ENCODE assay signal across 15 mouse cellular contexts in the genomic region with DNA sequence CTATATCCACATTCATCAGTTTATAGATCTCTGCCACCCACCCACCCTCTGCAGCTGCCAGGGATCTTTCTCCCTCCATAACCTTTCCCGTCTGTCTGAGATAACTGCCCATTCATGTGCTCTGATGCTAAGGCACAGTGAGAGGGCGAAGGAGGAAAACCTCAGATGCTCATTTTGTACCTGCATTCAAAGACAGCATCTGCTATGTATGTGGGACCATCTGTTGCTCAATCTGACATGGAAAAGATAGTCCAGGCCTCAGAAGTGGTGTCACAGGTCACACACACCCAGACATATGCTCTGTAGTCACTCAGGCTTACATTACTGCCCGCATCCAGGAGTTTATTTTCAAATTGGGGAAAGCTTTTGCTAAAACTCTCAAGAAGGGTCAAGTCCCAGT.
A peak's percentile ranks its signal among the peaks of the same experiment; 100 is the strongest.
DNase-seq lines count a peak whose midpoint lies in the region; ATAC-seq and TF ChIP-seq lines count a peak whose summit lies in the region.
"Had no signal": no experiment of that assay in that cellular context is flagged by ENCODE, and none has a peak within 500 bp of the region (broad histone marks: within the 10 kb centered on the region; RNA-seq: fewer than 3 reads in every experiment).

No protein-coding gene starts in this region.

- H3K36me3 ChIP-seq in heart, embryonic 14.5 days (ENCODE audit: control insufficient read depth, insufficient read depth, low read length), result no peaks in the 10 kb centered on the region
- no peaks in the 10 kb centered on the region for H3K36me3 ChIP-seq in lung, embryonic 14.5 days (ENCODE audit: insufficient read depth)
- H3K36me3 ChIP-seq in embryonic facial prominence, embryonic 13.5 days, result no peaks in the 10 kb centered on the region
- H3K36me3 ChIP-seq in limb, embryonic 14.5 days (ENCODE audit: control insufficient read depth, insufficient read depth, low read length), result no peaks in the 10 kb centered on the region
- no peaks in the 10 kb centered on the region for H3K36me3 ChIP-seq in forebrain, embryonic 15.5 days
- H3K36me3 ChIP-seq: forebrain, embryonic 12.5 days; hindbrain, embryonic 13.5 days; liver, embryonic 12.5 days; midbrain, embryonic 15.5 days; neural tube, embryonic 12.5 days had no signal

- H3K4me2 ChIP-seq in heart, embryonic 14.5 days (ENCODE audit: low read length), result peak overlapping the region; percentile 68
- peak overlapping the region; percentile 67; the same call in 1 of the 2 replicates for H3K4me2 ChIP-seq in lung, embryonic 14.5 days
- H3K4me2 ChIP-seq in embryonic facial prominence, embryonic 13.5 days, result peak overlapping the region; percentile 82
- H3K4me2 ChIP-seq in limb, embryonic 14.5 days (replicated peaks; ENCODE audit: low read depth, low read length, severe bottlenecking), result peak overlapping the region; percentile 80
- no peak overlapping the region for H3K4me2 ChIP-seq in forebrain, embryonic 15.5 days (replicated peaks)
- H3K4me2 ChIP-seq: hindbrain, embryonic 13.5 days; liver, embryonic 12.5 days; midbrain, embryonic 15.5 days had no signal

- peak overlapping the region; percentile 4; the same call in 1 of the 2 replicates for H3K9ac ChIP-seq in heart, embryonic 14.5 days (ENCODE audit: low read length)
- H3K9ac ChIP-seq in lung, embryonic 14.5 days, result no peak overlapping the region
- no peak overlapping the region for H3K9ac ChIP-seq in embryonic facial prominence, embryonic 13.5 days
- no peak overlapping the region for H3K9ac ChIP-seq in limb, embryonic 14.5 days (ENCODE audit: low read depth, low read length, severe bottlenecking)
- no peak overlapping the region for H3K9ac ChIP-seq in forebrain, embryonic 15.5 days (replicated peaks)
- H3K9ac ChIP-seq: forebrain, embryonic 12.5 days; hindbrain, embryonic 13.5 days; liver, embryonic 12.5 days; midbrain, embryonic 15.5 days; neural tube, embryonic 12.5 days had no signal

- no peak overlapping the region for H3K4me3 ChIP-seq in heart, embryonic 14.5 days (ENCODE audit: control insufficient read depth in 1 of 2, insufficient read depth in 1 of 2, low read depth in 1 of 2, low read length in 2 of 2)
- no peak overlapping the region for H3K4me3 ChIP-seq in lung, embryonic 14.5 days (ENCODE audit: low read depth, low read length)
- H3K4me3 ChIP-seq in embryonic facial prominence, embryonic 13.5 days, result no peak overlapping the region
- peak overlapping the region; percentile 80 for H3K4me3 ChIP-seq in limb, embryonic 14.5 days (replicated peaks; ENCODE audit: low read length)
- H3K4me3 ChIP-seq in forebrain, embryonic 15.5 days, result no peak overlapping the region
- H3K4me3 ChIP-seq: forebrain, embryonic 12.5 days; hindbrain, embryonic 13.5 days; liver, embryonic 12.5 days; midbrain, embryonic 15.5 days; neural tube, embryonic 12.5 days had no signal

- TF ChIP-seq CTCF in lung, embryonic 14.5 days (IDR thresholded peaks at IDR 0.05; ENCODE audit: low read depth), result no peak

- H3K27ac ChIP-seq in heart, embryonic 14.5 days (replicated peaks in 1 of 2; ENCODE audit: control insufficient read depth in 1 of 2, insufficient read depth in 1 of 2, low read depth in 2 of 2, low read length in 2 of 2), result no peak overlapping the region
- H3K27ac ChIP-seq in lung, embryonic 14.5 days (ENCODE audit: low read depth), result no peak overlapping the region
- no peak overlapping the region for H3K27ac ChIP-seq in embryonic facial prominence, embryonic 13.5 days
- no peak overlapping the region for H3K27ac ChIP-seq in limb, embryonic 14.5 days (replicated peaks; ENCODE audit: low read depth, low read length)
- H3K27ac ChIP-seq in forebrain, embryonic 15.5 days (replicated peaks), result no peak overlapping the region
- H3K27ac ChIP-seq: forebrain, embryonic 12.5 days; hindbrain, embryonic 13.5 days; liver, embryonic 12.5 days; midbrain, embryonic 15.5 days; neural tube, embryonic 12.5 days had no signal

- no peaks in the 10 kb centered on the region for H3K27me3 ChIP-seq in heart, embryonic 14.5 days (ENCODE audit: control insufficient read depth, insufficient read depth, low read length)
- H3K27me3 ChIP-seq in lung, embryonic 14.5 days (ENCODE audit: insufficient read depth, low read length), result no peaks in the 10 kb centered on the region
- H3K27me3 ChIP-seq in embryonic facial prominence, embryonic 13.5 days, result no peaks in the 10 kb centered on the region
- no peaks in the 10 kb centered on the region for H3K27me3 ChIP-seq in limb, embryonic 14.5 days (ENCODE audit: control insufficient read depth, insufficient read depth, low read length)
- 0 out of 2 replicates have a peak, but pooled peaks cover 3% of the 10 kb centered on the region for H3K27me3 ChIP-seq in forebrain, embryonic 15.5 days
- H3K27me3 ChIP-seq: forebrain, embryonic 12.5 days; midbrain, embryonic 15.5 days; neural tube, embryonic 12.5 days; Patski had no signal

- ATAC-seq in heart, embryonic 14.5 days (ENCODE audit: insufficient number of reproducible peaks, insufficient read depth, low FRiP score, low read depth), result no peak
- ATAC-seq in lung, embryonic 14.5 days (ENCODE audit: insufficient read depth), result no peak
- no peak for ATAC-seq in embryonic facial prominence, embryonic 13.5 days (ENCODE audit: insufficient number of reproducible peaks, insufficient read depth, low FRiP score, low TSS enrichment, low read depth)
- no peak for ATAC-seq in limb, embryonic 14.5 days (ENCODE audit: low FRiP score, low read depth)
- no peak for ATAC-seq in forebrain, embryonic 15.5 days (replicated peaks)
- ATAC-seq: liver, embryonic 12.5 days; midbrain, embryonic 15.5 days; Patski had no signal

- no peak for DNase-seq in heart, postnatal 4 days
- DNase-seq in lung, embryonic 14.5 days, result no peak
- no peak for DNase-seq in lung, postnatal 10 days
- DNase-seq in limb, embryonic 14.5 days (ENCODE audit: low spot score), result no peak
- DNase-seq: kidney, adult 8-10 months; thymus, postnatal 4 days had no signal

- no peak for TF ChIP-seq POLR2A in limb, embryonic 14.5 days (IDR thresholded peaks at IDR 0.05; ENCODE audit: borderline replicate concordance, extremely low read depth, insufficient read depth, insufficient read length)

- H3K9me3 ChIP-seq in heart, embryonic 14.5 days (ENCODE audit: control insufficient read depth, low read length), result no peaks in the 10 kb centered on the region
- H3K9me3 ChIP-seq in lung, embryonic 14.5 days (ENCODE audit: low read depth, low read length), result no peaks in the 10 kb centered on the region
- H3K9me3 ChIP-seq in embryonic facial prominence, embryonic 13.5 days, result no peaks in the 10 kb centered on the region
- H3K9me3 ChIP-seq in limb, embryonic 14.5 days (ENCODE audit: control insufficient read depth, low read length), result no peaks in the 10 kb centered on the region
- no peaks in the 10 kb centered on the region for H3K9me3 ChIP-seq in forebrain, embryonic 15.5 days
- H3K9me3 ChIP-seq: forebrain, embryonic 12.5 days; hindbrain, embryonic 13.5 days; liver, embryonic 12.5 days; midbrain, embryonic 15.5 days; neural tube, embryonic 12.5 days had no signal

- 73% methylated on average over 3 of the region's 3 CpGs for WGBS in heart, embryonic 14.5 days
- WGBS in lung, embryonic 14.5 days, result 76% methylated on average over 3 of the region's 3 CpGs
- 81% methylated on average over 3 of the region's 3 CpGs for WGBS in embryonic facial prominence, embryonic 13.5 days
- 80% methylated on average over 3 of the region's 3 CpGs for whole genome bisulfite sequencing in limb, embryonic 14.5 days
- 52% methylated on average over 3 of the region's 3 CpGs for WGBS in forebrain, embryonic 15.5 days

- peaks cover 16 to 66% of the 10 kb centered on the region in 2 experiments for H3K4me1 ChIP-seq in heart, embryonic 14.5 days (ENCODE audit: control insufficient read depth in 2 of 2, insufficient read depth in 2 of 2, low read length in 2 of 2)
- H3K4me1 ChIP-seq in lung, embryonic 14.5 days (ENCODE audit: insufficient read depth), result peaks cover 20% of the 10 kb centered on the region
- peaks cover 47% of the 10 kb centered on the region for H3K4me1 ChIP-seq in embryonic facial prominence, embryonic 13.5 days
- H3K4me1 ChIP-seq in limb, embryonic 14.5 days (ENCODE audit: control insufficient read depth, insufficient read depth, low read length), result peaks cover 46% of the 10 kb centered on the region
- peaks cover 15% of the 10 kb centered on the region for H3K4me1 ChIP-seq in forebrain, embryonic 15.5 days
